Mouse (Mus musculus) R1 (cell line): ENCODE data around the gene Gm21704.
"Not testable (repeated sequence)": the region's sequence is repeated elsewhere in the genome, so short reads cannot be mapped to it uniquely, and the experiment has no call there.

Experiments
- DNase-seq: peaks from one replicate; pipeline ENCODE4 v3.0.0-alpha.2; 2018; ENCODE audit warnings: low read depth, low spot score

Gm21704 gene

GRCm38 (mm10) chrY:3410067-3410466 lies at the start of gene Gm21704, which contains the start of gene Gm21708:
Gene Gm21704, minus strand, starts transcription at chrY:3410167.
Gene Gm21708, minus strand, starts transcription at chrY:3410167.
- not testable (repeated sequence) for DNase-seq

GRCm38 (mm10) chrY:3345229-3345628 lies 64.7 kb downstream of the Gm21704 start, which contains the start of gene Gm21693:
Gene Gm21693, minus strand, starts transcription at chrY:3345329.
- DNase-seq = not testable (repeated sequence)

GRCm38 (mm10) chrY:3340661-3341060 lies 69.3 kb downstream of the Gm21704 start:
- not testable (repeated sequence) for DNase-seq
